Mouse (Mus musculus) layer of hippocampus, adult 18-20 months (tissue): Measurements from ENCODE around the gene Osbpl5. TPM values are rescaled to one million over a fixed set of nuclear protein-coding genes. Genes with fewer than 3 reads are reported as not detected.

Source experiments
- DNase-seq, 2 experiments: peaks; one replicate each; pipeline ENCODE4 v3.0.0; 2022; ENCODE audit warnings: low spot score in 2 of 2
- long read RNA-seq: library from polyadenylated mRNA; stranded (forward); transcript quantifications from one replicate; pipeline ENCODE4 v2.0.0, GENCODE M21; 2021
- total RNA-seq, 2 experiments: library from RNA; stranded (reverse); gene quantifications; 2 replicates each; pipeline ENCODE4 v1.2.3; 2021

Osbpl5 gene
- 10 to 100 TPM; 19.3 to 22.1 TPM for total RNA-seq
- long read RNA-seq, transcript Osbpl5-202 (22 exons, 3,775 nt): major isoform, 16 of 24 reads
- long read RNA-seq, partial matches to known transcripts: 3 of 24 reads
- long read RNA-seq, other reads (novel, unspliced or antisense): 5 of 24 reads

- peak in 1 of 2 experiments; percentile 45 for DNase-seq
Observed at GRCm38 (mm10) chr7:143756125-143757026, at the start of gene Osbpl5. Gene Osbpl5, minus strand, starts transcription at chr7:143756985.

- DNase-seq: peak; percentile 52 to 78
Observed at GRCm38 (mm10) chr7:143805199-143805624, 48.4 kb upstream of the Osbpl5 start.

GRCm38 (mm10) chr7:143801195-143802065 lies 44.6 kb upstream of the Osbpl5 start:
- no peak for DNase-seq

GRCm38 (mm10) chr7:143800770-143801169 lies 44.0 kb upstream of the Osbpl5 start:
- no peak for DNase-seq

- DNase-seq: no peak
Observed at GRCm38 (mm10) chr7:143798783-143799182, 42.0 kb upstream of the Osbpl5 start.

GRCm38 (mm10) chr7:143793121-143793520 lies 36.3 kb upstream of the Osbpl5 start:
- no peak for DNase-seq

GRCm38 (mm10) chr7:143792336-143792985 lies 35.7 kb upstream of the Osbpl5 start:
- no peak for DNase-seq

- DNase-seq: peak; percentile 50 to 56
Observed at GRCm38 (mm10) chr7:143783996-143784829, 27.4 kb upstream of the Osbpl5 start, which contains the start of gene Mrgpre. Gene Mrgpre, minus strand, starts transcription at chr7:143784500.

- DNase-seq: no peak
Observed at GRCm38 (mm10) chr7:143783378-143783995, 26.7 kb upstream of the Osbpl5 start.

- DNase-seq: no peak
Observed at GRCm38 (mm10) chr7:143777375-143777774, 20.6 kb upstream of the Osbpl5 start.

GRCm38 (mm10) chr7:143776137-143776536 lies 19.4 kb upstream of the Osbpl5 start:
- no peak for DNase-seq

GRCm38 (mm10) chr7:143769461-143769860 lies 12.7 kb upstream of the Osbpl5 start:
- DNase-seq: no peak

- DNase-seq: no peak
Observed at GRCm38 (mm10) chr7:143768267-143768666, 11.5 kb upstream of the Osbpl5 start.

GRCm38 (mm10) chr7:143766893-143767292 lies 10.1 kb upstream of the Osbpl5 start, which contains the start of gene Mrgprg:
Gene Mrgprg, minus strand, starts transcription at chr7:143766993.
- no peak for DNase-seq

- no peak for DNase-seq
Observed at GRCm38 (mm10) chr7:143764876-143765530, 8.2 kb upstream of the Osbpl5 start.

GRCm38 (mm10) chr7:143763794-143764193 lies 7.0 kb upstream of the Osbpl5 start:
- no peak for DNase-seq

- no peak for DNase-seq
Observed at GRCm38 (mm10) chr7:143758956-143759355, 2.2 kb upstream of the Osbpl5 start.

GRCm38 (mm10) chr7:143757696-143758095 lies 911 bp upstream of the Osbpl5 start:
- no peak for DNase-seq

- peak; percentile 40 to 56 for DNase-seq
Observed at GRCm38 (mm10) chr7:143757027-143757390, 224 bp upstream of the Osbpl5 start.
